Mouse (Mus musculus) mouse embryonic stem cell (cell line): ENCODE data around the gene Adam19.
"Not testable (repeated sequence)": the region's sequence is repeated elsewhere in the genome, so short reads cannot be mapped to it uniquely, and the experiment has no call there.

ENCODE experiments used
- in situ Hi-C, 2 experiments: fragments of 300-500 bp; cut with MboI; formaldehyde crosslinking; loops; 1 replicate in 1 of 2; 3 replicates in 1 of 2; pipeline ENCODE4 v1.14.3; 2019 to 2020; ENCODE audit warnings: low sequenced_read_pairs in 2 of 2, low pct_unique_long_range_greater_than_20kb in 1 of 2, mixed read lengths in 1 of 2; ENCODE audit not compliant: unreplicated experiment in 1 of 2

Gene Adam19

DNA sequence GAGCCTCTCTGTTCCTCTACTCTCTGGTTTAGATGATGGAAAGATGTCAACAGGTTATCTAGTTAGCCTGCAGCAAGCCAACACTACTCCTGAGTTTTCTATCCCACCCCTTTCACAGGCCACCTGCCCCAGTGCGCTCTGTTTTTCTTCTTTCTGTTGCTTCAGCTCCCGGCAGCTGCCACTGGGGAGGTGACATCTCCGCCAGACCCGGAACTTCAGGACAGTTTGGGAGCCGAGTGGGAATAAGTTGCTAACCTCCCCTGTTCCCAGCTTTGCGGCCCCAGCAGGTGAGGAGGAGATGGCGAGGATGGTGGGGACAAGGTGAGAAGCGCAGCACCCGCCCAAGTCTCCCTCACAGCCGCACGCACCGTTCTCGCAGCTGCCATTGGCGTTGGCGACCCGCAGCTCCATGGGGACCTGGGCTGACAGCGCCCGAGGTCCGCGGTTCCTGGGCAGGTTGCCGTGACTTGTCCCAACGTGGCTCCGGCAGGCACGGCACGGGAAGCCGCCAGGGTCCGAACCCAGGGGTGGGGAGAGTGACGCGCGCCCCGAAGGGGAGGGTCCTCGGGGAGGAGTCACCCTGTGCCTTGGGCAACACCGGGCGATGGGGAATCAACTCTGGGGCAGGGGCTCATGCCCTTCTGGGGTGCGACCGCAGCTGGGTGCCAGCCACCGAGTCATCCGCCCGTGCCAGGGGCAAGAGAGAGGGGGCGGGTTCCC lies 110.2 kb downstream of the Adam19 start, which contains the start of gene Nipal4:
Nipal4 (minus strand) TSS at position 643 of the 720 bp plus-strand sequence.
- in situ Hi-C loops = no loop called here

DNA sequence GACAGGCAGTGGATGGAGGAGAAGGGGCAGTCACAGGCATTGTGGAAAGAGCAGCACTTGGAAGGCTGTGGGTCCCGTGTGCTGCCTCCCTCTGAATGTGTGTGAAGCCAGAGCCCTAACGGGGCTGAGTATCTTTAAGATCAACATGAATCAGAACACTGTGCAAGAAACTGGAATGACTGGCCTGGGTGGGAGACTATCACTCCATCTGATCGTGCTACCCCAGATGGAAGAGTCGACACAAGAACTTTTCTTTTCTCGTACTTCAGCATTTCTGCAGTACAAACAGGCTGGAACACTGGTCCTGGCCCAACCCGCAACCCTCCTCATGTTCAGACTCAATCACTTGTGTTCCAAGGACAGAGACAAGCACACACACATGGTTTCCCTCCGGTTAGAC lies 112.7 kb downstream of the Adam19 start:
- in situ Hi-C loops = no loop called here

DNA sequence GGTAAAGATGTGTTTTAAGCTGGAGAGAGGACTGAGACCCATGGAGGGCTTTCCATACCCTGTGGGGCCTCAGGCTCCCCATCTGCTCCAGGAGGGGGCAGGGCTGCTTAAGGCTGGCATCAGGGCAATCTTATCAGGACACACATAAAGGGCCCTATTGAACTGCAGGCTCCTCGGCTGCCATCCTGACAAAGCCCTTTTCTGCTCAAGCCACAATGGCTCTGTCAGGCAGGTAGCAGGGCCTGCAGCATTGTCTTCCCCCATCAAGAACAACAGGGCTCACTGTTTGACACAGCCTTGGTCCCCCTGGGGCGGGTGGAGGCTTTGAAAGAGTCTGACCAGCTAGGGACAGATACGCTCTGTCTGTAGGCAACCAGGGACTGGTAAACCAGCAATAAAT lies 114.1 kb downstream of the Adam19 start:
- in situ Hi-C loops = no loop called here

DNA sequence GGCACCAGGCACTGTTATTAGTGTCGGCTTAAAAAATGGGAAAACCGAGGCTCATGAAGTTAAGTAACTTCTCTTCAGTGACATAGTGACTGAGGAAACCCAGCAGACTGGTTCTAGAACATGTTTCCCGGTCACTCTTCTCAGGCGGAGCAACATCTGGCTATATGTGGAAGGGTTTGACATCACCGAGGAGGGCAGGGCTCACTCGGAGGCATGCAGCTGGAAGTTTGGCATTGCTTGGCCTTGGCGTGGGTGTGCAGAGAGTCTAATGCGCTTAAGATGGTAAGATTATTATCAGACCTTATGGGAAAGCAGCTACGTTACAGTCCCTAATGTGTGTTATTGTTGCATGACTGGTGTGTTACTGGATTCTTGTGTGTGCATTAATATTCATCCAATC lies 116.3 kb downstream of the Adam19 start:
- in situ Hi-C loops = no loop called here

DNA sequence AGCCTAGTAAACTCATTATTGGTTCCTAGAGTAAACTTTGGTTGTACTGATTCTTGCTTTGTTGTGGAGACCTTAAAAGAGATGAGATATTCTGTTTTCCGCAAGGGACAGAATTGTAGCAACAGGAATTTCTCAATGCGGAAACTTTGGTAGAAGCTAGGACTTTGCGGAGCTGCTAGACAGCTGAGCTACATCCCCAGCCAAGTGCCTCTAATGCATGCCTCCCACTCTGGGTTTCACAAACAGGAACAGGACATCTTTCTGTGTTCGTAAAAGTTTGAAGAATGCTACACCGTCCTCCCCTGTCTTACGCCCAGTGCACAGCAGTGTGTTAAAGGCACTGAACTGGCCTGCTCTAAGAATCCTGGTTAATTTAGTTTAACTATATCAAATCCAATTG lies 120.4 kb downstream of the Adam19 start:
- in situ Hi-C loops = no loop called here

DNA sequence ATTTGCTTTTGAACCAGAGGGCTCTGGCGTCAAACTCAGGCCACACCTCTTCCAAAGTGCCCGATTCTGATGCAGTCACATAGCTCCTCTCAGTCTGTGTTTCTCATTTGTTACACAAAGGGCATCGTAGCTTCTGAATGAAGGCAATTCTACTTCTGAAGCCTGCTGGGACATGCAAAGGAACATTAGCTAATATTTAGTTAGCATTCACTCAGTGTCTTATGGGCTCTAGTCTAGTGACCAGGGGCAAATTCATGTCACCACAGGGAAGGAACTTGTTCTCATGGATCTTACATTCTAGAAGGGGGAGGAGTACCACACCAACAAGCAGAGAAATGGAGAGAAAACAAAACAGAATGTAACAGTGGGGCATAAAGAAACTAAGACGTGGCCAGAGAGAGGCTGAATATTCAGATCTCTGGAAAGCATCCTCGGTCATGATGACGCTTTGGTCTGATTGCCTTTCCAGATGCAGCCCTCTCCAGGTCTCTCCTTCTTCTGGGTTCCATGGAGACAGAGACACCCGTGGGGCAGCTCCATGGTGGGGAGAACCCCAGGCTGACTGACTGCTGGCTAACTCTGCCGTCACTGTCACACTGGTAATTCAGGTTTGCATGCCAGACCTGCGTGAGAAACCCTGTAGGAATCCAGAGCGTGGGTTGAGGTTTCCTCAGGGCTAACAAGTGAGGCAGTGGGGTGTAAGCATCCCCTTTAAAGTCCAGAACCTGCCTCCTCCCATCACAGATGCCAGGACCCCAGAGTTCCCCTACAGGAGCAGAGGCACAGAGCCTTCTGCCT lies 121.7 kb downstream of the Adam19 start:
- in situ Hi-C loops = no loop called here

DNA sequence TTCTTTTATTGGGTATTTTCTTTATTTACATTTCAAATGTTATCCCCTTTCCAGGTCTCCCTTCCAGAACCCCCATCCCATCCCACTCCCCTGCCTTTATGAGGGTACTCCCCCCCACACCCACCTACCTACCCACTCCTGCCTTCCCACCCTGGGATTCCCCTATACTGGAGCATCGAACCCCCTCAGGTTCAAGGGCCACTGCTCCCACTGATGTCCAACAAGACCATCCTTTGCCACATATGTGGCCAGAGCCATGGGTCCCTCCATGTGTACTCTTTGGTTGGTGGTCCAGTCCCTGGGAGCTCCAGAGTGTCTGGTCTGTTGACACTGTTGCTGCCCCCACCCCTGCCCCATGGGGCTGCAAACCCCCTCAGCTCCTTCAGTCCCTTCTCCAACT lies 126.2 kb downstream of the Adam19 start:
- in situ Hi-C loops = not testable (repeated sequence)

DNA sequence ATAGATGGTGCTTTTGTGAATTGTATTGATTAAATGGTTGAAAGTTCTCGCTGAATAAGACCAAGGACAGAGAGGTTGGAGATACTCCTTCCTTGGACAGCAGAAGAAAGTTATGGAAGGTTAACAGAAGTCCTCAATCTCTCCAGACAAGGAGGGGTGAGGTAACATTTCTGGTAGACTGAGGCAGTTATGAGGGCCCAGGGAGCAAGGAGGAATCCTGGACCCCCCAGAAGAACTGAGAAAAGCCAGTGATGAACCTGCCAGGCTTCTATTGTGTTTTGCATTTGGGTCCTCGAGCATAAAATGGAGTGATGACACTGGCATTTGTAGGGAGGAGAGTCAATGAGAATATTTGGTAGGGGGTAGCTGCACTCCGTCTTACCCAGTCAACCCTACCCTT lies 129.2 kb downstream of the Adam19 start:
- in situ Hi-C loops = no loop called here

DNA sequence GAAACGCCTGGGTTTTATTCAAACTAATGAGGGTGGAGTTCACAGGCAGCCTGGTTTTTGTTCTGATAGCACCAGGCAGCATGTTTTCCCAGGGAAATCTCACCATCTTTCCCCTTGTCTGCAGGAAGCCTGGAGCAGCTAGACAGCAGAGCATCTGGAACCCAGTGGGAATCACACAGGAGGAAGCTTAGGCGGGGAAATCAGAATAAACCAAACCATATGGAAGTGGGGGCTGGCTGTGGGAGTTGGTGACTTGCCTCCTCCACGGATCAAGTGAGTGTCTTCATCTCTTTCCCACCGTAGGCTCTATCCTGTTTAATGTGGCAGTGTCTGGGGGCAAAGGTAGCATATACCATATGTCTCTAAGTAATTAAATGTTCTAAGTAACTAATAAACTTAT lies 129.7 kb downstream of the Adam19 start:
- in situ Hi-C loops = no loop called here

DNA sequence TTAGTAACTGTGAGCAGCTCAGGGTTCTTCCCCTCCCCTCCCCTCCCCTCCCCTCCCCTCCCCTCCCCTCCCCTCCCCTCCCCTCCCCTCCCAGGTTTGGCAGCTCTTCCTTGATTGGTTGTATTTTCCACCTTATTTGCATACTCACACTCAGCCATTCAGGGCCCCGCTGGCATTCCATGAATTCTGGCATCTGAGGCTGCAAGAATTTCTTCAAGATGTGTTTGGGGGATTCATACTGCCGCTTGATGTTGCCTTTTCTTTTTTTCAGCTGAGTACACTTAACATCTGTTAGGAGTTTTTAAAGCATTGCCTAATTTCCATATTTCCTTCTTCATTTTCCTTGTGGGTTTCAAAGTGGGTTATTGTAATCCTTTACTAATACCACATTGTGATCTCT lies 132.5 kb downstream of the Adam19 start:
- in situ Hi-C loops = no loop called here

DNA sequence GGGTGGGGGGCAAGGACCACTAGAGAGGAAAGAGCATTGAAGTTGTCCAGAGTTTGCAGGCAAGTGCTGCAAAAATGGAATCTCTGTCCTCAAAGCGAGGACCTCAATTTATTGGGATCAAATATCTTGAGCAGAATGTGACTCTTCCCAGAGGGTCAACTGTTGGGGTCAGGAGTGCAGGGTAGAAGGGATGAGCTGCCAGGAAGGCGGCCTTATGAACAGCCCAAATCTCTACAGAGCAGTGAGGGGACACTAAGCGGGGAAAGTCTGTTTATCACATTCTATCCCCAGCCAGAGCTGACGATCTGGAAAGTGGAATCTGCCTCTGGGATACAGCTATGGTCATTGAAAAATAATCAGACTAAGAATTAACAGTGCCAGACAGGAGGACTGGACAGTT lies 138.4 kb downstream of the Adam19 start:
- in situ Hi-C loops = no loop called here
